Mouse (Mus musculus) brain, embryonic 14.5 days (tissue): ENCODE measurements around the gene Ptpn14.

Experiments
- CTCF ChIP-seq: fragments of 200-500 bp; IDR thresholded peaks from 2 replicates; pipeline ENCODE4 v1.5.1; 2012; ENCODE audit warnings: inconsistent platforms, mild to moderate bottlenecking, moderate library complexity, borderline replicate concordance; ENCODE audit not compliant: insufficient read depth, insufficient read length; ENCODE audit errors: extremely low read depth
- POLR2A ChIP-seq: fragments of 200-500 bp; IDR thresholded peaks from 2 replicates; pipeline ENCODE4 v1.6.1; 2012; ENCODE audit warnings: mild to moderate bottlenecking, inconsistent platforms, borderline replicate concordance; ENCODE audit not compliant: poor library complexity, insufficient read depth, insufficient read length, severe bottlenecking; ENCODE audit errors: extremely low read depth

DNA sequence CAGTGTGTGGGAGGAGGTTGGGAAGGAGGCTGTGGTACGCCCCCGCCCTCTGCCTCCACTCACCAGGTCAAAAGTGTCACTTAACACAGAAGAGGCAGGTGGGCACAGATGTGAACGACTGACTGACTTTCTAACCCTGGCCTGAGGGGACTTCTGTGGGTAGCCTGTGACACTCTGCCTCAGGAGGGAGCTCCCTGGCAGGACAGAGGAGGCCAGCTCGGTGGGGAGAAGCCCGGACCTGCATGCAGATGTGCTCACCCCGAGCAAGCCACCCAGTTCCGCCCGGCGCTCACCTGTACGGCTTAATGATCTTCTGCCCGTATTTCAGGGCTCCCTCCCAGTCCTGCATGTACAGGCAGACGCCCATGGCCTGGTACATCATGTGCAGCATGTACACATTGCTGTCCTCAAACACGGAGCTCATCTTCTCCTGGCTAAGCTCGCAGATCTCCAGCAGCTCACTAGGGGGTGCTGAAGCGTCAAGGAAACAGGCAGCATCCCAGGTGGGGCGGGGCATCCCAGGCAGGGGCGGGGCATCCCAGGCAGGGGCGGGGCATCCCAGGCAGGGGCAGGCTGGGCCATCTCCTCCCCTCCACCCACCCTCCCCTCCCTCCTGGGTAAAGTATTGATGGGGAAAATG, 155.6 kb downstream of the Ptpn14 start:
- no peak for TF ChIP-seq POLR2A
- TF ChIP-seq CTCF: peak; percentile 43; the same call in 1 of the 2 replicates
